Mouse (Mus musculus) adrenal gland, adult 18-20 months (tissue): ENCODE measurements at regions not wholly inside any gene's neighbourhood (a gene's known extent, or its start where the extent isn't known, plus 50 kb on each side); places are given as distances from the start of the nearest gene placed in this dataset.

Experiments
- DNase-seq, 2 experiments: peaks; one replicate each; pipeline ENCODE4 v3.0.0; 2021 to 2022; ENCODE audit warnings: low spot score in 2 of 2

- no peak for DNase-seq
Measured at GRCm38 (mm10) chr17:88336140-88336769, 104.3 kb upstream of the Foxn2 start.

- no peak for DNase-seq
Measured at GRCm38 (mm10) chr17:88337649-88338404, 102.7 kb upstream of the Foxn2 start.

- no peak for DNase-seq
Measured at GRCm38 (mm10) chr17:88341141-88341540, 99.4 kb upstream of the Foxn2 start.

- DNase-seq, result no peak
Measured at GRCm38 (mm10) chr17:88341599-88341998, 98.9 kb upstream of the Foxn2 start.

GRCm38 (mm10) chr17:88343091-88343783 lies 97.3 kb upstream of the Foxn2 start:
- no peak for DNase-seq

GRCm38 (mm10) chr17:88345433-88345832 lies 95.1 kb upstream of the Foxn2 start:
- DNase-seq, result no peak

- DNase-seq, result no peak
Measured at GRCm38 (mm10) chr17:88346896-88347295, 93.6 kb upstream of the Foxn2 start.

- DNase-seq, result no peak
Measured at GRCm38 (mm10) chr17:88349825-88350460, 90.6 kb upstream of the Foxn2 start.

GRCm38 (mm10) chr17:88350986-88351385 lies 89.5 kb upstream of the Foxn2 start:
- no peak for DNase-seq

GRCm38 (mm10) chr17:88352960-88353359 lies 87.6 kb upstream of the Foxn2 start:
- no peak for DNase-seq

- no peak for DNase-seq
Measured at GRCm38 (mm10) chr17:88361161-88361560, 79.3 kb upstream of the Foxn2 start.

GRCm38 (mm10) chr17:88362404-88362803 lies 78.1 kb upstream of the Foxn2 start:
- no peak for DNase-seq

GRCm38 (mm10) chr17:88367876-88368275 lies 72.6 kb upstream of the Foxn2 start:
- no peak for DNase-seq

GRCm38 (mm10) chr17:88369971-88370370 lies 70.5 kb upstream of the Foxn2 start:
- no peak for DNase-seq

- DNase-seq, result peak; percentile 3 to 23
Measured at GRCm38 (mm10) chr17:88370676-88371075, 69.8 kb upstream of the Foxn2 start.

GRCm38 (mm10) chr17:88378505-88378904 lies 62.0 kb upstream of the Foxn2 start:
- DNase-seq, result no peak

GRCm38 (mm10) chr17:88379389-88379788 lies 61.1 kb upstream of the Foxn2 start:
- no peak for DNase-seq

GRCm38 (mm10) chr17:88381106-88381505 lies 59.4 kb upstream of the Foxn2 start:
- DNase-seq, result no peak

- no peak for DNase-seq
Measured at GRCm38 (mm10) chr17:88383447-88383846, 57.1 kb upstream of the Foxn2 start.

- no peak for DNase-seq
Measured at GRCm38 (mm10) chr17:88388441-88388951, 52.0 kb upstream of the Foxn2 start.

GRCm38 (mm10) chr17:88389668-88390461 lies 50.6 kb upstream of the Foxn2 start:
- DNase-seq, result no peak
